Mouse (Mus musculus) spleen, adult 12 weeks (tissue): ENCODE measurements around the gene Hist1h2bl.

Experiments used
- DNase-seq: peaks from one replicate; pipeline ENCODE4 v3.0.0; 2022; ENCODE audit warnings: low spot score

The Hist1h2bl gene

GRCm38 (mm10) chr13:21722373-21722925 is 6.5 kb upstream of the Hist1h2bl start:
- DNase-seq = no peak

DNA sequence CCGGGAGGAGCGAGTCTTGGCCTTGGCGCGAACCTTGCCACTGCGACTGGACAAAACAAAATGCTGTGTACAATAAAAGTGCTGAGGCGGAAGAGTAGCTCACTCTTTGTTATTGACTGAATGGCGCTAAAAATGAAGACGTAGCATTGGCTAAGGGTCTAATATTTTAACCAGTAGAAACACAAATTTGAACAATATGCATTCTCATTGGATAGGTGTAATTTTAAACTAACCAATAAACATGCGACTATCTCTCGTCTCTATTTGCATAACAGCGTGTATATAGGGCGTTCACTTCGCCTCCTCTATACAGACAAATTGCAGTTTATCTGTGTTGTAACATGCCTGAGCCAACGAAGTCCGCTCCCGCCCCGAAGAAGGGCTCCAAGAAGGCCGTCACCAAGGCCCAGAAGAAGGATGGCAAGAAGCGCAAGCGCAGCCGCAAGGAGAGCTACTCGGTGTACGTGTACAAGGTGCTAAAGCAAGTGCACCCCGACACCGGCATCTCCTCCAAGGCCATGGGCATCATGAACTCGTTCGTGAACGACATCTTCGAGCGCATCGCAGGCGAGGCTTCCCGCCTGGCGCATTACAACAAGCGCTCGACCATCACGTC is 5.9 kb upstream of the Hist1h2bl start, which contains the start of gene Hist1h2bm:
Gene Hist1h2bm (plus strand): TSS at position 288 of the 616 bp plus-strand sequence.
- peak; percentile 68 for DNase-seq

GRCm38 (mm10) chr13:21721107-21721756 is 5.3 kb upstream of the Hist1h2bl start:
- peak; percentile 22 for DNase-seq

GRCm38 (mm10) chr13:21718381-21719080 is 2.6 kb upstream of the Hist1h2bl start:
- no peak for DNase-seq

DNA sequence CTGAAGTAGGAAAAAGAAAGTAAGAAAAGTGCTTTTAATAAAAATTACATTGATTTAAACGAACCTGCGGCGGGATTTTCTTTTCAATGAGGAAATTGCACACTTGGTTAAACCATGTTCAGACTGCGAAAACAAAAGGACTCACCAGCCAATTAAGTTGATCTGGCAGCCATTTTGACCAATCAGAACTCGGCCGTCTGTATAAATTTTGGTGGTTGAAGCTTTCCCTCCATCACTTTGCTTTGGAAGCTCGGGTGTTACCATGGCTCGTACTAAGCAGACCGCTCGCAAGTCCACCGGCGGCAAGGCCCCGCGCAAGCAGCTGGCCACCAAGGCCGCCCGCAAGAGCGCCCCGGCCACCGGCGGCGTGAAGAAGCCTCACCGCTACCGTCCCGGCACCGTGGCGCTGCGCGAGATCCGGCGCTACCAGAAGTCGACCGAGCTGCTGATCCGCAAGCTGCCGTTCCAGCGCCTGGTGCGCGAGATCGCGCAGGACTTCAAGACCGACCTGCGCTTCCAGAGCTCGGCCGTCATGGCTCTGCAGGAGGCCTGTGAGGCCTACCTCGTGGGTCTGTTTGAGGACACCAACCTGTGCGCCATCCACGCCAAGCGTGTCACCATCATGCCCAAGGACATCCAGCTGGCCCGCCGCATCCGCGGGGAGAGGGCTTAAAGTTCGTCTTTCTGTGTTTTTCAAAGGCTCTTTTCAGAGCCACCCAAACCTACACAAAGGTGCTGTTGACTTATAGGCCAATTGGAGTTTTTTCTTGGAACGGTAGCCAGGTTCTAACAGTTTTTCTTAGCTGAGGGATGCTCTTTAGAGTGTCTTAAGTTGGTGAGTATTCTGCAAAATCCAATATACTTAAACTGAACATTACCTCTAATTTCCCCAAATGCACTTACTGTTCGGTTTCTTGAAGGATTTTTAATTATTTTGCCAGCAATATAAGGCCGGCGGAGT is 1.7 kb upstream of the Hist1h2bl start, which contains the start of gene Hist1h3h:
Gene Hist1h3h (plus strand): TSS at position 263 of the 961 bp plus-strand sequence.
- DNase-seq = peak; percentile 86

DNA sequence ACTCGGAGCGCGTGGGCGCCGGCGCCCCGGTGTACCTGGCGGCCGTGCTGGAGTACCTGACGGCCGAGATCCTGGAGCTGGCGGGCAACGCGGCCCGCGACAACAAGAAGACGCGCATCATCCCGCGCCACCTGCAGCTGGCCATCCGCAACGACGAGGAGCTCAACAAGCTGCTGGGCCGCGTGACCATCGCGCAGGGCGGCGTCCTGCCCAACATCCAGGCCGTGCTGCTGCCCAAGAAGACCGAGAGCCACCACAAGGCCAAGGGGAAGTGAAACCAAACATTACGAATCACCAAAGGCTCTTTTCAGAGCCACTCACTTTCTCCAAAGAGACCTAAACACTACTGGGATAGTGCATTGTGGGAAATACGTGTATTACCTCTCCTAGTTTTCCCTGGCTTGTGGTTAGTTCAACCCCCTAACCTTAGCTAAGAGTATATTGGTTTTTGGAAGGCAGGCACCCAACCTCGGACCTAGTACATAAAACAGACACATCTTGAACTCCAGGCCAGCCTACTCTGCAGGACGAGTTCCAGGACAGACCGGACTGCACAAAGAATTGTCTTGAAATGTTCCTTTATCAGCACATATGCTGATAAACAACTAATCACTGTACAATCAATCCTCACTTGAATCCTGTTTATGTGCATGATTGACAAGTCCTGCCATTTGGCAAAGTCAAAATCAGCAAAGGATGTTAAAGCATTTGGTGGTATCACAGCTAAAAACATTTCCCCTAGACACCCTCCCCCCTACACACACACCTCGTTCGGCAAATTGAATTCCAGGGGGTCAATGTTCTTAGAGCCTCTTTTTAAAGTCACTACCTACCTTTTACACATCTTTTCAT is 823 bp upstream of the Hist1h2bl start:
- peak; percentile 59 for DNase-seq

- peak; percentile 32 for DNase-seq
These were observed 646 bp downstream of the Hist1h2bl start for GRCm38 (mm10) chr13:21715131-21715863.

DNA sequence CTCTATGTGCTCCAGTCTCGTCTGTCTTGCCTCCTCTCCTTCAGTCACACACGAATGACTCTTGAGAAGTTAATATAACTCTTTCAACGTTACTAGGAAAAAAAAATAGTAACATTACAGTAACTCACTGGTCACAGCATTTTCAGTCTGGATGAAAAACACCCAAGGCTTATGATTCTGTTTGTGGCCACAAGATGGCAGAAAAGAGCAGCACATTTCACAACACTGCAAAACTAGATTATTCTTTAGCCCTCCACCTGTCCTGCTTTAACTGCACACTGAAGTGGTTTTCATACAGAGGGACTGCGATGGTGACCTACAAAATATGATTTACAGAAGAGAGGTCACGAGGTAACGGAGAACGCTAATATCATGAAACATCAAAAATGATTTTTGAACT is 1.2 kb downstream of the Hist1h2bl start:
- peak; percentile 62 for DNase-seq

GRCm38 (mm10) chr13:21711698-21712097 is 4.2 kb downstream of the Hist1h2bl start:
- no peak for DNase-seq

DNA sequence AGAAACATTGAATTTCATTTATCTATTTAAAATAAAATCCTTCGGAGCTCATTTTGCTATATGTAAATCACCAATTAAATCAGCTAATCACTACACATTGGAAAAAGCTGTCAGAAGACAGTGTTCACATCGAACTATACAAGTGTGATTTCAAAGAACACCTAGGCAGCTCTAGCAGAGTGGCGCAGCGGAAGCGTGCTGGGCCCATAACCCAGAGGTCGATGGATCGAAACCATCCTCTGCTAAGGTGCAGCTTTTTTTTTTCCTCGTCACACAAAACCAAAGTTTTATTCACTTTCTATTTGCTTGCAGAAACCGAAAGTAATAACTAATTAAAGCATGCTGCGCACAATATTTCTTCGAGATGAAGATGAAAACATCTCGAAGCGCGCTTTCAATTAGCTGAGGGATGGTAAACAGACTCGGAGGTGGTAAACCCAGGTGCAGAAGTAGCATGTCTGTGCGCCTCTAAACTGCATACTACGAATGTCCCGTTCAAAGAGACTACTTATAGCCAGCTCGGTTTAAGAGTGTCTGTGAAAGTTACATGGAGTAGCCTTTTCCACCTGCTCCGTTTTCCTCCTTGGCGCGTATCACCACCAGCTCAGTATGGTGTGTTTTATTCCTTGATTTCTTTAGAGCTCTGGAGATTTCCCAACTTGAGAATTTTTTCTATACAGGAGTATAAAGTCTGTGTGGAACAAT is 5.0 kb downstream of the Hist1h2bl start:
- peak; percentile 77 for DNase-seq

DNA sequence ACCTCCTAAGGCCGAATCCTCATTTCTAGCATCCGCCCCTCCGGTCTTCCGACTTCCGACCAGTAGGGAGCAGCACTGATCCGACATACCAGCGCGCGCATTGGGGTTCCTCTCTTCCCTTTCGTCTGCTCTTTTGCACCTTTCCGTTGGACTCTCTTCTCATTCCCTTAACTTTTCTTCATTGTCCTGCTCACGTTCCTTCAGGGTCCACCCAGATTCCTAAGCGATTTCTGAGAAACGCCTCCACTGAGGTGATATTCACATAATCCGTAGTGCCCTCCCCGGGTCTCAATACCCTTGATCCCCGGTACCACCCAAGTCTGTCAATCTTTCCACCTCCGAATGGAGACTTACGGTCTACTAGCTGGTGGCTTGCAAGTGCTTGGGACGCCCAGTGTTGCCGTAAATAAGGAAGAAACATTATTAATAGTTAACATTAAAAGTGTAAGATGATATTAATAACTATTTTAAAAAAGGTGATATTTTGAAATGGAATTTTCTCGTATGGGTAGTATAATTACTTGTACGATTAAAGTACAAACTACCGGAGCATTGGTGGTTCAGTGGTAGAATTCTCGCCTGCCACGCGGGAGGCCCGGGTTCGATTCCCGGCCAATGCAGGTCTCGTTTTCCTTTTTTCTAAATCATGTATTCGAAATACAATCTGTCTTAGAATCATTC is 5.8 kb downstream of the Hist1h2bl start:
- DNase-seq = peak; percentile 85

DNA sequence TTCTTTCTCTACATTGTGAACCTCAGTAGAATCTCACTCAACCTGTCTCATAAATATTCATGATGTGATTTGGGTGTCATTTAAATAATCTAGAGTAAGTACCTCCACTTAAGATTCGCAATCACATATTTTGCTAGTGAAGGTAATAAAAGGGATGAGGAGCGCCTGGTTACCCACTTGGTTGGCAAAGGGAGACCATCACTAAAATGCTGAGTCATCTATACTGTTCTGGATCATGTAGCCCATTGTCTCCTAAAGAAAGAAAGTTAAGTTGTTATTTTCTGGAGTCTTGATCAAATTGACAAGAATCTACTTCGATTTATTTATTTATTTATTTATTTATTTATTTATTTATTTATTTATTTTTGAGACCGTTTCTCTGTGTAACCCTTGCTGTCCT is 9.3 kb downstream of the Hist1h2bl start:
- DNase-seq = no peak

DNA sequence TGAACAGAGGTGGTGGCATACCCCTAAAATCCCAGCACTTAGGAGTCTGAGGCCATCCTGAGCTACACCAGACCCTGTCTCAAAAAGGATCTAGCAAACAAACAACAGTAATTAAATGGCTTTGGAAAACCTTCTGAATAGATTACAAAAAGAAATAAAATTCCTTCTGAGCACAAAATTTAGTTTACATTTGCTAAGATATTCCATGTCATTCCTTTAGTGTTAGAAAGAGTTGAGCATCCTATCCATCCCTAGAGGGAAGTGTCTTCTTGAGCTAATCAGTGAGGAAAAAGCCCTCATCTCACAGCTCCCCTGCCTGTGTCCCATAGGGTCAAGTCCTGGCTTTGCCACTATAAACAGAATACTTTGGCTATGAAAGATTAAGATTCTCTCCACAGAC is 18.1 kb downstream of the Hist1h2bl start, which contains the start of gene Olfr1359:
Gene Olfr1359 (plus strand): TSS at position 301 of the 400 bp plus-strand sequence.
- DNase-seq = no peak

DNA sequence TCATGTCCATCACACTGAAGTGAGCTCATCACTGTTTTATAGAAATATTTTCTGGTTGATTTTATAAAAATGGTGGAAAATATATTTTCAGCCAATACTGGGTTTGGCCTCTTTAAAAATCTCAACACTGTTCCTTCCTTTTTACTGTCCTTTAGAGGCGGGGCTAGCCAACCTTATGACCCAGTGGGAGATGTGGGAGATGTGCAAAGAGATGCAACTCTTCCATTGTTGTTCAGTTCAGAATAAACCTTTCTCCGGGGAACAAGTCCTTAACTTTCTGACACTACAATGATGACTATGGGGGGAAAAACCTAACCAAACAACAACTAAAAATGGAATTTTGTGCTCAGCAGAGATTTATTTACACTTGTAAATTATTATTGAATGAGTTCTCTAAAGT is 38.6 kb downstream of the Hist1h2bl start, which contains the start of gene Olfr1360:
Gene Olfr1360 (minus strand): TSS at position 101 of the 400 bp plus-strand sequence.
- no peak for DNase-seq
